Mouse (Mus musculus) liver, adult (tissue): ENCODE results near the gene Pign.

ENCODE experiments used
- GATA4 ChIP-seq: IDR thresholded peaks from 2 replicates; pipeline ENCODE4 v1.6.1; 2014; ENCODE audit warnings: mild to moderate bottlenecking, low read length; ENCODE audit not compliant: insufficient replicate concordance

Pign gene

GRCm38 (mm10) chr1:105492626-105493025 lies 170.9 kb downstream of the Pign start:
- TF ChIP-seq GATA4, result no peak

- TF ChIP-seq GATA4, result no peak
Observed at GRCm38 (mm10) chr1:105489456-105489855, 174.0 kb downstream of the Pign start.

GRCm38 (mm10) chr1:105487037-105487436 lies 176.4 kb downstream of the Pign start:
- TF ChIP-seq GATA4, result no peak
